Mouse (Mus musculus): ENCODE results near the gene Zbtb45. TPM values are rescaled to one million over a fixed set of nuclear protein-coding genes. Genes with fewer than 3 reads are reported as not detected.

Zbtb45 gene
- total and polyA plus RNA-seq, 2 experiments from 2014 or later = 29.3 to 32.8 TPM

DNA sequence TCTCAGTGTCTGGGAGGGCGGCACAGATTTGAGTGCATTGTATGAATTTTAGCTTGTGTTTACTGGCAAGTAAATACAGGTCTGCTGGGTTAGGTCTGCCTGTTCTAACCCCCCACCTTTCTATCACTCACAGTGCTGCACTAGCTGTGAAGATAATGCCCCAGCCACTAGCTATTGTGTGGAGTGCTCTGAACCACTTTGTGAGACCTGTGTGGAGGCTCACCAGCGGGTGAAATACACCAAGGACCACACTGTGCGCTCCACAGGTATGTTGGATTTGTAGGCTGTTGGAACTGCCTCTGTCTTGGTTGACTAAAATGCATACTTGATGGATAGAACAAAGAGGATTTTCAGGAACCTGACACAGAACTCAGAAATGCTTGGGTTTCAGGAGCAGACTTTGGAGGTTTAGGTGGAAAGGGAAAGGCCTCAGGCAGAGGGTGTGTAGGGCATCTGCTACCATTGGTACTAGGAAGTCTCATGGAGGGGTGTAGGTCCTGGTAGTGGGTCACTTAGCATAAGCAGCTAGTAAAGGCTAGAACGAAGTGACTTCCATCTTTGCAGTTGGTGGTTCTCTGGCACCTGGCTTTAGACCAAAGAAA, 15.8 kb upstream of the Zbtb45 start:
- WGBS = 29% methylated on average over 4 of the region's 4 CpGs
- Histone ChIP-seq H3K9me3 (ENCODE audit: low read length) (no peaks in the 10 kb centered on the region), H3K27me3 (ENCODE audit: insufficient read depth, low read length) (no peaks in the 10 kb centered on the region), H3K4me1 (ENCODE audit: insufficient read depth) (peaks cover 11% of the 10 kb centered on the region), H3K36me3 (ENCODE audit: insufficient read depth) (peaks cover 46% of the 10 kb centered on the region), H3K4me2 (ENCODE audit: low read depth) (peak overlapping the region; percentile 95), H3K9ac (peak overlapping the region; percentile 82), H3K27ac (ENCODE audit: low read depth, low read length) (peak overlapping the region; percentile 99), H3K4me3 (ENCODE audit: low read depth, low read length) (peak overlapping the region; percentile 89)
- no peak for DNase-seq
- no peak for TF ChIP-seq CTCF (IDR thresholded peaks at IDR 0.05; ENCODE audit: low read depth)
- no peak for ATAC-seq

DNA sequence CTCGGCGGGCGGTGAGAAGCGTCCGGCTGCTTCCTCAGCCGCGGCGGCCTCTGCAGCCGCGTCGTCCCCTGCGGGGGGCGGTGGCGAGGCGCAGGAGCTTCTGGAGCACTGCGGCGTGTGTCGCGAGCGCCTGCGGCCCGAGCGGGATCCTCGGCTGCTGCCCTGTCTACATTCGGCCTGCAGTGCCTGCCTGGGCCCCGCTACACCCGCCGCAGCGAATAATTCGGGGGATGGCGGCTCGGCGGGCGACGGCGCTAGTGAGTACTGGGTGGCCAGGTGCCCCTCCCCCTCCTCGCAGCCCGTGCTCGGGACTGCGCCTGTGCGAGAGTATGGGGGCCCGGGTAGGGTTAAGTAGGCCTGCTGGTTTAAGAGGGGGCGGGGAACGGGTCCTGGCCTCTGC, 15.0 kb upstream of the Zbtb45 start:
- peak overlapping the region; percentile 89 for H3K4me3 ChIP-seq (ENCODE audit: low read depth, low read length)
- 2% methylated on average over 44 of the region's 44 CpGs for WGBS
- H3K4me1 ChIP-seq (ENCODE audit: insufficient read depth) = peaks cover 11% of the 10 kb centered on the region
- DNase-seq = peak; percentile 84
- peaks cover 38% of the 10 kb centered on the region for H3K36me3 ChIP-seq (ENCODE audit: insufficient read depth)
- peak overlapping the region; percentile 99 for H3K27ac ChIP-seq (ENCODE audit: low read depth, low read length)
- peak; percentile 55 for ATAC-seq
- no peaks in the 10 kb centered on the region for H3K9me3 ChIP-seq (ENCODE audit: low read length)
- peak; percentile 56 for TF ChIP-seq CTCF (IDR thresholded peaks at IDR 0.05; ENCODE audit: low read depth)
- H3K27me3 ChIP-seq (ENCODE audit: insufficient read depth, low read length) = no peaks in the 10 kb centered on the region
- H3K4me2 ChIP-seq (ENCODE audit: low read depth) = peak overlapping the region; percentile 95
- peak overlapping the region; percentile 82 for H3K9ac ChIP-seq

DNA sequence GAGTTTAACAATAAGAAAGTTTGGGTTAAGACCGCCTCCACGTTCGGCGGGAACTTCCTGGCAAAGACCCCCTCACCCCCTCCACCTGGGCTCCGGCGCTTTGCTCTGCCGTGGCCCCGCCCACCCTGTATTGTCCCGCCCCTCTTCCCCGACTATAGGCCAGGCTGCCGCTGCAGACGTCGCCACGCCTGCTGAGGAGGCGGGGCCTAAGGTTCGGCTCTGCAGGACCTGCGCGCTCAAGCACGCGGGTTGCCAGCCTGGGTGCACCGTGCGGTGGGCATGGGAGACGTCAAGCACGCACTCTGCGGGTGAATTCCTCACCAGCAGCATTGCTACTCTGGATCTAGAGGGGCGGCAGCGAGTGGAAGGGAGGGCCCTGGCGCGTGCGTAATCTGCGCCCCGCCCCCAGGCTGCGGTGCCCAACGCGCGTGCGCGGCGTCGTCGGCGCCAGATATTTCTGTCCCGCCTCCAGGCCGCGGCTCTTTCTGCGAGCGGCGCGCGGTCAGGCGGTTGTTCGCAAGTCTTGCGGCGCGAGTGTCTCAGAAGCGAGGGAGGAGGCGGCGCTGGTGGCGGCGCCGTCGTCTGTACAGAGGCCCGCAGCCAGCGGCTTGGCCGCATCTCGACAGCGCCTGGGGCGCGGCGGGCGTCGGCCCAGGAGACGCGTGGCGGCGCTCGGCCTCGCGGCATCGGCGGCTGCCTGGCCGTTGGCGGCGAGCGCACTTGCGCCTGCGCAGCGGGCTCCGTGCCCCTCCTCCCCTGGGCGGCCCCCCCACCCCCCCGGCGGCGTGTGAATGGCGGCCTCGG, 14.3 kb upstream of the Zbtb45 start:
- H3K4me3 ChIP-seq (ENCODE audit: low read depth, low read length) = peak overlapping the region; percentile 89
- H3K9me3 ChIP-seq (ENCODE audit: low read length) = no peaks in the 10 kb centered on the region
- TF ChIP-seq CTCF (IDR thresholded peaks at IDR 0.05; ENCODE audit: low read depth) = peak; percentile 50
- DNase-seq (peak; percentile 98), ATAC-seq (peak; percentile 92)
- no peaks in the 10 kb centered on the region for H3K27me3 ChIP-seq (ENCODE audit: insufficient read depth, low read length)
- peak overlapping the region; percentile 95 for H3K4me2 ChIP-seq (ENCODE audit: low read depth)
- peak overlapping the region; percentile 99 for H3K27ac ChIP-seq (ENCODE audit: low read depth, low read length)
- peaks cover 31% of the 10 kb centered on the region for H3K36me3 ChIP-seq (ENCODE audit: insufficient read depth)
- H3K9ac ChIP-seq = peak overlapping the region; percentile 82
- peaks cover 11% of the 10 kb centered on the region for H3K4me1 ChIP-seq (ENCODE audit: insufficient read depth)
- 3% methylated on average over 92 of the region's 95 CpGs for WGBS

DNA sequence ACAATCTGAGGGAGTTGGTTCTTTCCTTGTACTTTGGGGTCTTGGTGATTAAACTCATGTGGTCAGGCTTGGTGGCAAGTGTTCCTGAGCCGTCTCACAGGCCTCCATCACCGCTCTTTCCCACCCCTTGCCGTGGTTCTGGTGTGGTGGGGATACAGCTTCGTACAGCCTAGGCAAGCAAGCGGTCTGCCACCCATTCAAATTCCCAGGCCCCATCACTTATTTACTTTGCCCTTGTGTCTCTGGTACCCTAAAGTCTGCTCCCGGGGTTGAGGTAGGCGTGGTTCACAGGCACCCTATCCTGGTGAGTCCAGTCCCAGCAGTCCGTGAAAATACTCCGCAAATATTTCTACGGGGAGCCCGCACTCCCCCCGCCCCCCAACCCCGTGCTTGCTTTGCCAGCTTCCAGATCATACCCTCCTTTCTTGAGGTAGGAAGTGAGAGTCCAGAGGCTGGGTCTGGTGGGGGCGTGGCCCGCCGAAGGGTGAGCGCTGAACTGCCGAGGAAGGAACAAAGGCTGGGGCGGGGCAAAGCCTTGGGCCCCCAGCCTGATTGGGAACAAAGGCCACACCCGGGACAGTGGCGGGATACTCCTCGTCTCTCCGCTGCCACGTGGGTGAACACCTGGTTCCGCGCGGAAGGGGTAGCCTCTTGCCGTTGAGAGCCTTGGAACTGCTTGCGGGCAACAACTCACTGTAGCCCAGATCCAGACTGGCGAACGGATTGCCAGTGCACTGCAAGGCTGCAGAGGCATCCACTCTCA, 13.1 kb upstream of the Zbtb45 start:
- peak; percentile 69 for DNase-seq
- Histone ChIP-seq H3K9me3 (ENCODE audit: low read length) (no peaks in the 10 kb centered on the region), H3K27me3 (ENCODE audit: insufficient read depth, low read length) (no peaks in the 10 kb centered on the region), H3K4me1 (ENCODE audit: insufficient read depth) (peaks cover 11% of the 10 kb centered on the region), H3K4me3 (ENCODE audit: low read depth, low read length) (peak overlapping the region; percentile 89), H3K27ac (ENCODE audit: low read depth, low read length) (peak overlapping the region; percentile 99), H3K36me3 (ENCODE audit: insufficient read depth) (peaks cover 19% of the 10 kb centered on the region), H3K4me2 (ENCODE audit: low read depth) (peak overlapping the region; percentile 95), H3K9ac (peak overlapping the region; percentile 82)
- WGBS = 3% methylated on average over 31 of the region's 31 CpGs
- no peak for TF ChIP-seq CTCF (IDR thresholded peaks at IDR 0.05; ENCODE audit: low read depth)
- 0 out of 2 replicates have a peak, but pooled peaks have one; percentile 1 for ATAC-seq

DNA sequence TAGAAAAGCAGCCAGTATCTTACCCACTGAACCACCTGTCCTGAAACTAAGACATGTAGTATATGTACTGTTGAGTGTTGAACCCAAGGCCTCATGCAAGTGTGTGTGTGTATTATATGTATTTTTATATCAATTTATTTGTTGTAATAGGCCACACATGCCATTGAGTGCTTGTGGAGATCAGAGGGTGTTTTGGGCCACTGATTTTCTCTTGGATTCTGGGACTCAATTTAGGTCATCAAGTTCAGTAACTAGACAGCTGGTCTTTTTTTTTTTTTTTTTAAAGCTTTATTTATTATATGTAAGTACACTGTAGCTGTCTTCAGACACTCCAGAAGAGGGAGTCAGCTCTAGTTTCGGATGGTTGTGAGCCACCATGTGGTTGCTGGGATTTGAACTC, 5.4 kb upstream of the Zbtb45 start:
- 0 out of 2 replicates have a peak, but pooled peaks cover 5% of the 10 kb centered on the region for H3K4me1 ChIP-seq (ENCODE audit: insufficient read depth)
- H3K4me2 ChIP-seq (ENCODE audit: low read depth) = no peak overlapping the region
- no peak overlapping the region for H3K27ac ChIP-seq (ENCODE audit: low read depth, low read length)
- TF ChIP-seq CTCF (IDR thresholded peaks at IDR 0.05; ENCODE audit: low read depth) = no peak
- 86% methylated on average over 1 of the region's 1 CpGs for WGBS
- ATAC-seq (no peak), DNase-seq (no peak)
- H3K9me3 ChIP-seq (ENCODE audit: low read length) = no peaks in the 10 kb centered on the region
- no peak overlapping the region for H3K4me3 ChIP-seq (ENCODE audit: low read depth, low read length)
- no peaks in the 10 kb centered on the region for H3K27me3 ChIP-seq (ENCODE audit: insufficient read depth, low read length)
- no peak overlapping the region for H3K9ac ChIP-seq
- H3K36me3 ChIP-seq (ENCODE audit: insufficient read depth) = no peaks in the 10 kb centered on the region

DNA sequence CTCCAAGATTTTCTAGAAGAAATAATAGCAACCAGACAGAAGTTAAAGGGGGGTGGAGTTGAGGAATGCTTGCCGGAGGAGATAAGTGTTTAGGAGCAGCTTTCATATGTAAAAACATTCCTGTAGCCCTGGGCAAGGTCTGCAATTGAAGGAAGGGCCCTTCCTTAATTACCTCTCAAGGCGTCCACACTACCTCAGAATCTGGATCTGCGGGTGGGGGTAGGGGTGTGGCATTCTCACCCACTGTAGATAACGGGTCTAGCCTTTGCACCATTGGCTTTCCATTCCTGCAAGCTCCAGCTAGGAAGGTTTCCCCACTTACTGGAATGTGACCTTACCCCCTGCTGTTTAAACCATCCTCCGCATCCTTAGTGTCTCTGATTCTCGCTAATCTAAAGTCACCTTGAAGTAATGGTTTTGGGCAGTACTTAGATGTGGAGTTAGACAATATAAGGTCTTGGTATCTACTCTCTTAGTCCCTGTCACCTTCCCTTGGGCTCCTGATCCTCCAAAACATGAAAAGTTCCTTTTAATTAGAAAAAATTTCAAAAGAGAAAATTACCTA, 4.5 kb upstream of the Zbtb45 start:
- H3K4me1 ChIP-seq (ENCODE audit: insufficient read depth) = 0 out of 2 replicates have a peak, but pooled peaks cover 6% of the 10 kb centered on the region
- H3K27ac ChIP-seq (ENCODE audit: low read depth, low read length) = no peak overlapping the region
- ATAC-seq (no peak), DNase-seq (no peak)
- no peaks in the 10 kb centered on the region for H3K36me3 ChIP-seq (ENCODE audit: insufficient read depth)
- H3K9me3 ChIP-seq (ENCODE audit: low read length) = no peaks in the 10 kb centered on the region
- H3K4me2 ChIP-seq (ENCODE audit: low read depth) = no peak overlapping the region
- no peak for TF ChIP-seq CTCF (IDR thresholded peaks at IDR 0.05; ENCODE audit: low read depth)
- no peak overlapping the region for H3K9ac ChIP-seq
- no peak overlapping the region for H3K4me3 ChIP-seq (ENCODE audit: low read depth, low read length)
- no peaks in the 10 kb centered on the region for H3K27me3 ChIP-seq (ENCODE audit: insufficient read depth, low read length)
- 40% methylated on average over 6 of the region's 6 CpGs for WGBS

Measured in forebrain, postnatal 0 days (tissue).